Mouse (Mus musculus) cerebellum, adult 2 months (tissue): ENCODE results near the gene Col7a1. TPM values are rescaled to one million over a fixed set of nuclear protein-coding genes. Genes with fewer than 3 reads are reported as not detected.

Experiments
- DNase-seq, 2 experiments: peaks; one replicate each; pipeline ENCODE4 v3.0.0; 2021
- H3K27ac ChIP-seq: fragments of 200-500 bp; 2 replicates; pipeline ENCODE4 v1.5.1; 2012; ENCODE audit warnings: low read length, control low read depth, inconsistent platforms; ENCODE audit not compliant: insufficient read depth
- H3K27me3 ChIP-seq: fragments of 200-500 bp; 2 replicates; pipeline ENCODE4 v1.6.1; 2012; ENCODE audit warnings: inconsistent platforms, mild to moderate bottlenecking, low read length, moderate library complexity; ENCODE audit not compliant: control insufficient read depth, insufficient read depth
- H3K4me1 ChIP-seq: fragments of 200-500 bp; 2 replicates; pipeline ENCODE4 v1.6.1; 2011; ENCODE audit warnings: low read length; ENCODE audit not compliant: control insufficient read depth, insufficient read depth
- H3K4me3 ChIP-seq: fragments of 200-500 bp; replicated peaks from 2 replicates; pipeline ENCODE3; 2011; ENCODE audit warnings: mild to moderate bottlenecking, low read depth, low read length, control low read depth; ENCODE audit not compliant: insufficient read depth
- CTCF ChIP-seq: fragments of 200-500 bp; IDR thresholded peaks from 2 replicates; pipeline ENCODE4 v1.5.1; 2011; ENCODE audit warnings: low read depth, mild to moderate bottlenecking, control low read depth, low read length, moderate library complexity, borderline replicate concordance; ENCODE audit not compliant: insufficient read depth
- POLR2A ChIP-seq: fragments of 200-500 bp; IDR thresholded peaks from 2 replicates; pipeline ENCODE4 v1.6.1; 2011; ENCODE audit warnings: low read length, control low read depth, borderline replicate concordance; ENCODE audit not compliant: insufficient read depth
- WGBS: fragments of 180-500 bp; shearing (Covaris S2); methylation state at CpG from one replicate; pipeline ENCODE4 v1.1.7; 2018; 5-methylcytosine and 5-hydroxymethylcytosine counted together
- polyA plus RNA-seq: library from polyadenylated mRNA; depleted of rRNA; stranded (reverse); fragments of >200 nt; gene quantifications from 2 replicates; pipeline ENCODE4 v1.2.3, GENCODE M21; 2012

Col7a1 gene
- polyA plus RNA-seq, 1 experiment = 11.3 TPM

- no peak overlapping the region for H3K4me3 ChIP-seq
- H3K4me1 ChIP-seq = no peaks in the 10 kb centered on the region
- H3K27me3 ChIP-seq = no peaks in the 10 kb centered on the region
- TF ChIP-seq CTCF (no peak), POLR2A (no peak)
- WGBS = 37% methylated on average over 3 of the region's 3 CpGs
- H3K27ac ChIP-seq = no peak overlapping the region
- no peak for DNase-seq
These were observed 10.2 kb downstream of the Col7a1 start for GRCm38 (mm10) chr9:108963577-108963976.

GRCm38 (mm10) chr9:108964338-108964737 is 11.0 kb downstream of the Col7a1 start:
- no peak overlapping the region for H3K27ac ChIP-seq
- TF ChIP-seq CTCF = no peak
- no peak for TF ChIP-seq POLR2A
- H3K4me1 ChIP-seq = no peaks in the 10 kb centered on the region
- 83% methylated on average over 6 of the region's 6 CpGs for WGBS
- no peaks in the 10 kb centered on the region for H3K27me3 ChIP-seq
- DNase-seq = no peak
- H3K4me3 ChIP-seq = no peak overlapping the region

DNA sequence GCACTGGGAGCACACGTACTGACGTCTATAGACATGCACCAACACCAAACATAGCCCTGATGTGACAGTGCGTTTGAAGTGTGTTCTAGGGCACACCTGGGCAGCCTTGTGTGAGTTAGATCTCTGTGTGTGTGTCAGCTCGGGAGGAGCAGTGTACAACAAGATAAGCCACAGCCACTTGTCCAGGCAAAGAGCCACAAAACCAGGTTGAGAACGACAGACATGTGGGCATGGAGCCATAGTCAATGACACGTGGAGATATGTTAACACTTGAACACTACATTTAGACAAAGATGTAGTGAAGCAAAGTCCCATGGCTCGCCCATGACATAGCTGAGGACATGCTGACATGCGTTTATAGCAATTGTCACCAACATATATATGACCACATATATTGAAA is 17.2 kb downstream of the Col7a1 start:
- TF ChIP-seq POLR2A = no peak
- no peak for TF ChIP-seq CTCF
- 63% methylated on average over 8 of the region's 8 CpGs for WGBS
- DNase-seq = no peak
- Histone ChIP-seq H3K4me3 (no peak overlapping the region), H3K4me1 (no peaks in the 10 kb centered on the region), H3K27ac (no peak overlapping the region), H3K27me3 (no peaks in the 10 kb centered on the region)

GRCm38 (mm10) chr9:108976483-108976882 is 23.1 kb downstream of the Col7a1 start:
- Histone ChIP-seq H3K4me3 (no peak overlapping the region), H3K4me1 (no peaks in the 10 kb centered on the region), H3K27me3 (no peaks in the 10 kb centered on the region), H3K27ac (no peak overlapping the region)
- WGBS = 76% methylated on average over 9 of the region's 9 CpGs
- DNase-seq = no peak
- TF ChIP-seq POLR2A (no peak), CTCF (no peak)

GRCm38 (mm10) chr9:108977966-108978365 is 24.6 kb downstream of the Col7a1 start:
- H3K27ac ChIP-seq = no peak overlapping the region
- DNase-seq = no peak
- no peak for TF ChIP-seq CTCF
- no peak for TF ChIP-seq POLR2A
- H3K27me3 ChIP-seq = no peaks in the 10 kb centered on the region
- 81% methylated on average over 7 of the region's 7 CpGs for WGBS
- no peaks in the 10 kb centered on the region for H3K4me1 ChIP-seq
- no peak overlapping the region for H3K4me3 ChIP-seq

- no peak overlapping the region for H3K4me3 ChIP-seq
- WGBS = 81% methylated on average over 8 of the region's 8 CpGs
- TF ChIP-seq CTCF (no peak), POLR2A (no peak)
These were observed 29.1 kb downstream of the Col7a1 start for GRCm38 (mm10) chr9:108982498-108982897.

GRCm38 (mm10) chr9:108983209-108983608 is 29.8 kb downstream of the Col7a1 start:
- Histone ChIP-seq H3K4me3 (no peak overlapping the region), H3K27me3 (no peaks in the 10 kb centered on the region), H3K27ac (no peak overlapping the region), H3K4me1 (no peaks in the 10 kb centered on the region)
- WGBS = 78% methylated on average over 9 of the region's 9 CpGs
- DNase-seq = no peak
- TF ChIP-seq POLR2A (no peak), CTCF (no peak)

More at GRCm38 (mm10) chr9:108982498-108982897, 29.1 kb downstream of the Col7a1 start:
- Histone ChIP-seq H3K27me3 (no peaks in the 10 kb centered on the region), H3K27ac (no peak overlapping the region), H3K4me1 (no peaks in the 10 kb centered on the region)
- DNase-seq = no peak

DNA sequence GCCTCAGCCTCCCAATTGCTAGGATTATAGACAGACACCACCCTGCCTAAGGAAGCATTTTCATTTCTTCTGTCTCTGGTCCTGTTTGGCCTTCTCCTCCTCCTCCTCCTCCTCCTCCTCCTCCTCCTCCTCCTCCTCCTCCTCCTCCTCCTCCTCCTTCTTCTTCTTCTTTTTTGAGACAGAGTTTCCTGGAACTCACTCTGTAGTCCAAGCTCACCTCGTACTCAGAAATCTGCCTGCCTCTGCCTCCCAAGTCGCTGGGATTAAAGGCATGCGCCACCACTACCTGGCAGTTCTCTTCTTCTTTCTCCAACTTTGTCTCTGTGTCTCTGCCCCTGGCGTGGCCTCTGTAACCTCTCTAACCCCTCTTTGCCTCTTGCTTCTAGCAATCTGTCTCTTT is 32.3 kb downstream of the Col7a1 start, which contains the start of gene Ucn2:
Gene Ucn2 (plus strand): TSS at position 301 of the 400 bp plus-strand sequence.
- H3K27me3 ChIP-seq = no peaks in the 10 kb centered on the region
- TF ChIP-seq CTCF = no peak
- TF ChIP-seq POLR2A = no peak
- DNase-seq = no peak
- no peak within 1 kb of the TSS for H3K27ac ChIP-seq
- 89% methylated on average over 4 of the region's 4 CpGs for WGBS
- no peak within 1 kb of the TSS for H3K4me3 ChIP-seq
- H3K4me1 ChIP-seq = no peaks in the 10 kb centered on the region
